Mouse (Mus musculus) cerebellum, adult 11-12 months (tissue): ENCODE results near the gene H2al1i.
"Not testable (repeated sequence)": the region's sequence is repeated elsewhere in the genome, so short reads cannot be mapped to it uniquely, and the experiment has no call there.

Source experiments
- DNase-seq: peaks from one replicate; pipeline ENCODE4 v3.0.0; 2022

The H2al1i gene

DNA sequence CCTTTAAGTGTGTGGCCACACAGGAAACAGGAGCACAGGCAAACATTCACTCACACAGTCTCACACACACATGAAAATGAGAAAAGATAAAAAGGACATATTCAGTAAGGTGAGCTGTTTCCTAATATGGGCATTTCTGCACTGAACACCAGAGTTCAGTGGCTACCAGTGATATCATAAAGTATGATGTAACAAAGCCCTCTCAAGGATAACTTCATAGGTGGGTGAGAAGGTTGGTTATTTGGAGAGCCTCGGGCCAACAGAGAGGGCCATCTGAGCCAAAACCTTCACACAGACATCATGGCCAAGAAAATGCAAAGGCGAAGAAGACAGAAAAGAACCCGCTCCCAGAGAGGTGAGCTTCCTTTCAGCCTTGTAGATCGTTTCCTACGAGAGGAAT lies at the start of gene H2al1i:
Gene H2al1i, plus strand, starts transcription at position 301 of the 400 bp plus-strand sequence.
- DNase-seq = not testable (repeated sequence)

DNA sequence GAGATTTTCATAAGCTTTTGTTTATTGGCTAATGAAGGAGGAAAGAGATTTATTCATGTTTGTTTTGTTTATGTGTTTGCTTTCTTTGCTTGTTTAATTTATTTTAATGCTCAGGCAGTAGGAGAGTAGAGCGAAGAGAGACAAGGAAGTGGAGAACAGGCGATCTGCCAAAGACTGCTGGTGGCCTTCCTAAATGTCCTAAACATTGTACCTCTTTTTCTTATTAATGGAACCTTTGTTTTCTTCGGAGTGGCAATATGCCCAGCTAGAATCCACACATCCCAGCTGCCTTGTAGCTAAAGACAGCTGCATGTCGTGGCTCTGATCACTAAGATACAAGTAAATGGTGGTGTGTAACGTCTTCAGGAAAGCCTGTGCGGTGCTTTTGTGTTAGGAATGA lies 47.4 kb upstream of the H2al1i start:
- DNase-seq = no peak

- DNase-seq = no peak
Measured at GRCm38 (mm10) chrX:11280741-11281140, 43.7 kb upstream of the H2al1i start.

GRCm38 (mm10) chrX:11288306-11288882 lies 36.1 kb upstream of the H2al1i start:
- DNase-seq = no peak

DNA sequence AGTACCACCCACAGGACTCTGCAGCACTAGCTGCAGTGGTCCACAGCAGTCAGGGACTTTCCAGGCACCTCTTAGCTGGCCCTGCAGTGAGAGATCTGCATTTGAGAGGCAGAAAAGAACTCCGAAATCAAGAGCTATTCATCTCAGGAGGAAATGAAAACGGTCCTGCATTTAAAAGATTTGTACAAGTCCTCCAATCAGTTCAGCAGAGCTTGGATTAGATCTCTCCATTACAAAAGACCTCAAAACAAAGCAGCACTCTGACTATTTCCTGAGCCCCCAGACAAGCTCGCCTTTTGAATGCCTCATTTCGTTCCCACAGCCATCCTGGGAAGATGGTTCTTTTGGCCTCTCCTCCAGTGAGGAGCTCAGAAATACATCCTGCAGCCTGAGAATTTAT lies 35.2 kb upstream of the H2al1i start:
- no peak for DNase-seq

DNA sequence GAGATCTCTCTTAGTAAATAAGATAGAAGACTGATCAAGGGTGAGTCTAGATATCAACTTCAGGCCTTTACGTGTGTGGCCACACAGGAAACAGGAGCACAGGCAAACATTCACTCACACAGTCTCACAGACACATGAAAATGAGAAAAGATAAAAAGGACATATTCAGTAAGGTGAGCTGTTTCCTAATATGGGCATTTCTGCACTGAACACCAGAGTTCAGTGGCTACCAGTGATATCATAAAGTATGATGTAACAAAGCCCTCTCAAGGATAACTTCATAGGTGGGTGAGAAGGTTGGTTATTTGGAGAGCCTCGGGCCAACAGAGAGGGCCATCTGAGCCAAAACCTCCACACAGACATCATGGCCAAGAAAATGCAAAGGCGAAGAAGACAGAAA lies 25.5 kb upstream of the H2al1i start, which contains the start of gene H2al1a:
Gene H2al1a, plus strand, starts transcription at position 301 of the 400 bp plus-strand sequence.
- not testable (repeated sequence) for DNase-seq

- DNase-seq = not testable (repeated sequence)
Measured at GRCm38 (mm10) chrX:11302132-11302531, 22.3 kb upstream of the H2al1i start, which contains the start of gene H2al1b. Gene H2al1b (plus strand): TSS chrX:11302432.

- not testable (repeated sequence) for DNase-seq
Measured at GRCm38 (mm10) chrX:11305355-11305754, 19.1 kb upstream of the H2al1i start, which contains the start of gene H2al1c. Gene H2al1c (plus strand): TSS chrX:11305655.

- not testable (repeated sequence) for DNase-seq
Measured at GRCm38 (mm10) chrX:11308524-11308923, 15.9 kb upstream of the H2al1i start, which contains the start of gene H2al1d. Gene H2al1d (plus strand): TSS chrX:11308824.

DNA sequence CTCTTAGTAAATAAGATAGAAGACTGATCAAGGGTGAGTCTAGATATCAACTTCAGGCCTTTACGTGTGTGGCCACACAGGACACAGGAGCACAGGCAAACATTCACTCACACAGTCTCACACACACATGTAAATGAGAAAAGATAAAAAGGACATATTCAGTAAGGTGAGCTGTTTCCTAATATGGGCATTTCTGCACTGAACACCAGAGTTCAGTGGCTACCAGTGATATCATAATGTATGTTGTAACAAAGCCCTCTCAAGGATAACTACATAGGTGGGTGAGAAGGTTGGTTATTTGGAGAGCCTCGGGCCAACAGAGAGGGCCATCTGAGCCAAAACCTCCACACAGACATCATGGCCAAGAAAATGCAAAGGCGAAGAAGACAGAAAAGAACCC lies 12.8 kb upstream of the H2al1i start, which contains the start of gene H2al1e:
Gene H2al1e, plus strand, starts transcription at position 301 of the 400 bp plus-strand sequence.
- DNase-seq = not testable (repeated sequence)

DNA sequence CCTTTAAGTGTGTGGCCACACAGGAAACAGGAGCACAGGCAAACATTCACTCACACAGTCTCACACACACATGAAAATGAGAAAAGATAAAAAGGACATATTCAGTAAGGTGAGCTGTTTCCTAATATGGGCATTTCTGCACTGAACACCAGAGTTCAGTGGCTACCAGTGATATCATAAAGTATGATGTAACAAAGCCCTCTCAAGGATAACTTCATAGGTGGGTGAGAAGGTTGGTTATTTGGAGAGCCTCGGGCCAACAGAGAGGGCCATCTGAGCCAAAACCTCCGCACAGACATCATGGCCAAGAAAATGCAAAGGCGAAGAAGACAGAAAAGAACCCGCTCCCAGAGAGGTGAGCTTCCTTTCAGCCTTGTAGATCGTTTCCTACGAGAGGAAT lies 9.6 kb upstream of the H2al1i start, which contains the start of gene H2al1f:
Gene H2al1f, plus strand, starts transcription at position 301 of the 400 bp plus-strand sequence.
- DNase-seq = not testable (repeated sequence)

DNA sequence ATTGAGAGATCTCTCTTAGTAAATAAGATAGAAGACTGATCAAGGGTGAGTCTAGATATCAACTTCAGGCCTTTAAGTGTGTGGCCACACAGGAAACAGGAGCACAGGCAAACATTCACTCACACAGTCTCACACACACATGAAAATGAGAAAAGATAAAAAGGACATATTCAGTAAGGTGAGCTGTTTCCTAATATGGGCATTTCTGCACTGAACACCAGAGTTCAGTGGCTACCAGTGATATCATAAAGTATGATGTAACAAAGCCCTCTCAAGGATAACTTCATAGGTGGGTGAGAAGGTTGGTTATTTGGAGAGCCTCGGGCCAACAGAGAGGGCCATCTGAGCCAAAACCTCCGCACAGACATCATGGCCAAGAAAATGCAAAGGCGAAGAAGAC lies 6.5 kb upstream of the H2al1i start, which contains the start of gene H2al1g:
Gene H2al1g, plus strand, starts transcription at position 301 of the 400 bp plus-strand sequence.
- DNase-seq = not testable (repeated sequence)

DNA sequence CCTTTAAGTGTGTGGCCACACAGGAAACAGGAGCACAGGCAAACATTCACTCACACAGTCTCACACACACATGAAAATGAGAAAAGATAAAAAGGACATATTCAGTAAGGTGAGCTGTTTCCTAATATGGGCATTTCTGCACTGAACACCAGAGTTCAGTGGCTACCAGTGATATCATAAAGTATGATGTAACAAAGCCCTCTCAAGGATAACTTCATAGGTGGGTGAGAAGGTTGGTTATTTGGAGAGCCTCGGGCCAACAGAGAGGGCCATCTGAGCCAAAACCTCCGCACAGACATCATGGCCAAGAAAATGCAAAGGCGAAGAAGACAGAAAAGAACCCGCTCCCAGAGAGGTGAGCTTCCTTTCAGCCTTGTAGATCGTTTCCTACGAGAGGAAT lies 3.3 kb upstream of the H2al1i start, which contains the start of gene H2al1h:
Gene H2al1h, plus strand, starts transcription at position 301 of the 400 bp plus-strand sequence.
- not testable (repeated sequence) for DNase-seq

- DNase-seq = not testable (repeated sequence)
Measured at GRCm38 (mm10) chrX:11327522-11327921, 3.1 kb downstream of the H2al1i start, which contains the start of gene H2al1j. Gene H2al1j (plus strand): TSS chrX:11327822.

DNA sequence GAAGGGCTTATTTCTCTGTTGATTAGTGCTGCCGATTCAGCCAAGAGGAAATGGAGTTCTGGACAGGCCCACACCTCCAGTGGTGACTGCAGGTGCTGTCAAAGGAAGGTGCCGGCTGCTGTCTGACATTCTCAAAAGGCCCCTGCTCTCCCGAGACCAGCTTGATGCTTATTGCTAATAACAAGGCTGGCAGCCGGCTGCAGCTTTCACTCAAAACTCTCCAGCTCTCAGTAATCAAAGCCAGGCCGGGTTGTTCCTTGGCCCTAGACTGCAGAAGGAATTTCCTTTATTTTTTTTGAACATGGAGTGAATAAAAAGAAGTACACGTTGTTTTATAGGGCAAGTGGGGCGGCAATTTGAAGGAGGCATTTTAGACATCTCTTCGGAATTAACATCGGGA lies 21.3 kb downstream of the H2al1i start:
- DNase-seq = peak; percentile 19

DNA sequence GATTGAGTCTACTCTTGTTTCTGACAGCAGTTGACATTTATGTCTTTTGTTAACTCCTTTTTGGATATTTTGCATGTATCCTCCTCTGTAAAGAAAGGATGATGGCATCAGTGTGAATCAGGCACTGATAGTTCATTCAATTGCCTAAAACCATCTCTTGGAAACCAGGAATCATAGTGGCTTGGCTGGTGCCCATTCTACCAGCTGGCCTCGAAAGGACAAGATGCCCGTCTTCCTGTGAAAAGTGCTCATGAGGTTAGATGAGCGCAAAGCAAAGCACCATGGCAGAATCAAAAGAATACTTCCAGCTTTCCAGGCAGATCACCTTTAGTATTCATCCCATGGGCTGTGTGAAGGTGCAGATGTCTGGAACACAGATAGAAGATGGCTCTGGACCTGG lies 22.3 kb downstream of the H2al1i start:
- DNase-seq = peak; percentile 10

DNA sequence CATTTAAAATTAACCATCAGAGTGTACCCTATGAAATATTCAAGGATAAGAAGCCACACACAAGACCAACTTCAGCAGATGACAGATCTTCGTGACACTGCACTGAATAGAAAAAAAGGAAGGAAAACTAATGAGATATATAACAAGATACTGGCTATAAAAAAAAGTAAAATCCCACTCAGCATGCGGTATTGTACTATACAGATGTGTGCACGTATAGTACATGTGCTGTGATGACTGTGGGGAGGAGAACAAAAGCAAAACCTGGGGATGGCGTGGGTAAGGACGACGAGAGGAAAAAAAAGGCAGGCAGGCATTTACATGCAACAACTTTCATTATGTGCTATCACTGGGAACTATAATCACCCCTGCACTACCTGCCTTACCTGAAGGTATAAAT lies 36.4 kb downstream of the H2al1i start:
- no peak for DNase-seq

GRCm38 (mm10) chrX:11361261-11361660 lies 36.8 kb downstream of the H2al1i start:
- DNase-seq = no peak

DNA sequence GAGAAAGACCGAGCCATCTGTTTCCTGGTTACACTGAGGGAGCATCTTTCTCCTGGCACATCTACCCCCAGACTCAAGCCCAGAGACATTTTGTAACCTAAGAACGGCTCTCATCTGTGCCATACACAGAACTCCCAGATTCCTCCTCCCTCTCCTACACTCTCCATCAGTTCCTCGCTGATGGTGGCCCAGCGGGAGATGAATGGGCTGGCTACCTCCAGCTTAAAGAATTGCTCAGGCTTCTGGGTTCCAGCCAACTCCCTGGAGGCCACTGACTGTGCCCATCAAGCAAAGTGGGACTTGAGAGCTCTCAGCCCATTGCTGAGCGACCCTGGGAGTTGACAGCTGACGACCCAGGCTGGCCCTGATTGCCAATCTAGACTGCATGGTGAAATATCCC lies 39.4 kb downstream of the H2al1i start:
- DNase-seq = peak; percentile 61

DNA sequence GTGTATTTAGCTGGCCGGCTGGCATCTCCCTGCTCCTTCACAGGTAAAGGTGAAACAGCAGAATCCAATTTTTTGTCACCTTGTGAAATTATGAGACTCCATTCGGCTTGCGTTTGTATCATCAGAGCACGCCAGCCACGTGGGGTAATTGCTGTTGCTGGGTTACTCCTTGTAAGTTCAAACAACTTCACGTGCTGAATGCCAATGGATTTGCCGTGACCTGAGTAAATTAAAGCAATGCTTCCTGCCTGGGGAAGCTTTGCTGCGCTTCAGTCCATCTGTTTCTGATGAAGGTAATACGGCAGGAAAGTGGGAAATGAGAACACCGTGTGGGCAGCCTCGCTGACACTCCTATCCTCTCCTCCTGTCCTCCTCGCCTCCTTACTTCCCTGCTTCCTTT lies 40.7 kb downstream of the H2al1i start:
- no peak for DNase-seq
